Mouse (Mus musculus): ENCODE data around the gene Hoxd11. TPM values are rescaled to one million over a fixed set of nuclear protein-coding genes. Genes with fewer than 3 reads are reported as not detected.

Hoxd11 gene
- polyA plus RNA-seq, 1 experiment, result not detected

DNA sequence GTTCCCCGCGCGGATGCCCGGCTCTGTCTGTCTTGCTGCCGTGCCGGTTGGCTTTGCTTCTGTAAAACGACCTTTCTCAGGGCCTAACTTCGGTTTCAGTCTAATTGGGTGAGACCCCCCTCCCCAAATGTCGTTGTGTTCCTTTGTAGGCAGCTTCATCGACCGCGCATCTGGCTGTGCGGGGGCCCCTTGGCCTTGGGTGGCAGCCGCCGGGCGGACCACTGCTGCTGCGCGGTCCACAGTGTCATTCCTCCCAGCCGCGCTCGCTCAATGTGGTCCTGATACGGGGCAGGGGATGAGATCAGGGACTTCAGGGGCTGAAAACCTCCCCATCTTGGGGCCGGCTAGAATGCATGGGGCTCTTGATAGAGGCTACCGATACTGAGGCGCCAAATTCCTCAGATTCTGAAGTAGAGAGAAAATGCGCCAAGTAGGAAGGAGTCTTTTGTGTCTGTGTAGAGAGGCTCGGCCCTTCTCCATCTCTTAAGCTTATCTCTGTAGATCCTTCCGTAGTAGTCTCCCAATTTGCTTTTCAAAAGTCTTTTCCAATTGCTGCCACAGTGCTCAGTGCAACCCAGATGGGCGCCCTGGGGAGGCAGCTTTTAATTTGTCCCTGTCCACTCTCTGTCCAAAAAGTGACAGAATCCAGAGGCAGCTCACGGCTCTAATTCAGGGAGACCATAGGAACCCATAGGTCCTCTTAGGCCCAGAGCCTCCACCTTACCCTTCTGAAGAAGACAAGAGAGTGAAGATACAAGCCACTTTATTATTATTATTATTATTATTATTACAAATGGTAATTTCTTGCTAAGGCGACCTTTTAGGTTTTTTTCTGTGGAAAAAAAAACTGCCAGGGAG is 8.6 kb downstream of the Hoxd11 start:
- Histone ChIP-seq H3K27ac (ENCODE audit: insufficient read depth, low read length) (no peak overlapping the region), H3K27me3 (ENCODE audit: control insufficient read depth, insufficient read depth, low read length) (peaks cover 60% of the 10 kb centered on the region), H3K4me1 (ENCODE audit: control insufficient read depth, insufficient read depth, insufficient read length) (no peaks in the 10 kb centered on the region), H3K36me3 (ENCODE audit: control insufficient read depth, insufficient read depth, low read length) (no peaks in the 10 kb centered on the region), H3K4me3 (ENCODE audit: extremely low read depth, insufficient read depth, insufficient read length) (no peak overlapping the region)
- 7% methylated on average over 31 of the region's 31 CpGs for WGBS
- TF ChIP-seq CTCF (IDR thresholded peaks at IDR 0.05; ENCODE audit: extremely low read depth, insufficient read depth, insufficient read length, insufficient replicate concordance) (no peak), POLR2A (IDR thresholded peaks at IDR 0.05; ENCODE audit: low read depth, low read length) (no peak)
- DNase-seq (ENCODE audit: low read depth in 1 of 2, low spot score in 2 of 2), result no peak

DNA sequence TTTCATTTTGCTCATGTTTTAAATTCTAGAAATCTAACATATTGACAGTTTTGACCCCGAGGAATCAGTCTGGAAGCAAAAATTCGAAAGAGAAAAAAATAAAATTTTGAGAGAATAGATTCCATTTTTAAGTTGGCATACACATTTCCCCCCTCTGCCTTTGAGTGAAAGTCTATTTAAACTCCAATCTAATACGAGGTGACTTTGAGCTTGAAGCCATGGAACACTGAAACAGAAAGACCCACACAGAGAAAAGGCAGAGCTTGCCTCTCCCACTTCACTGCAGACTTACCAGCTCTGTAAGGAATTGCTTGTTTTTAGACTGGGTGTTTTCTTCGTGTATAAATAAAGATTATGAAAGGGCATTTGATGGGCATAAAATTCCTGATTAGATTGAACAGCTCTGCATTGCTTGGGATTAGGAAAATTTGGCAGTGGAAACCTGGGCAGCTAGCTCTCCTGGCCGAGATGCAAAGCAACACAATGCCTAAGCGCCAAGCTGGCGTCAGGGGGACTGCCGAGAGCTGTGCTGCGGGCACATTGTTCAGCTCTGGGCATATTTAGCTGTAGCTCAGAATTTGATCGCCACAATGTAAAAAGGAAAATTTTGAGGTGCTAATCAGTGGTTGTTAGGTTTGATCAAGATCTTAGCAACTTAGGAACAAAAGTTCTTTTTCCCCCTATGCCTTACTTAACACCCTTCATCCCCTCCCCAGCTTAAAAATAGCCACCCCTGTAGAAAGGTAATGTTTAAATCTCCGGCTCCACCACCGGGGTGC is 9.6 kb downstream of the Hoxd11 start:
- Histone ChIP-seq H3K4me3 (ENCODE audit: extremely low read depth, insufficient read depth, insufficient read length) (no peak overlapping the region), H3K27ac (ENCODE audit: insufficient read depth, low read length) (no peak overlapping the region), H3K27me3 (ENCODE audit: control insufficient read depth, insufficient read depth, low read length) (peaks cover 51% of the 10 kb centered on the region), H3K36me3 (ENCODE audit: control insufficient read depth, insufficient read depth, low read length) (no peaks in the 10 kb centered on the region), H3K4me1 (ENCODE audit: control insufficient read depth, insufficient read depth, insufficient read length) (no peaks in the 10 kb centered on the region)
- no peak for DNase-seq (ENCODE audit: low read depth in 1 of 2, low spot score in 2 of 2)
- TF ChIP-seq CTCF (IDR thresholded peaks at IDR 0.05; ENCODE audit: extremely low read depth, insufficient read depth, insufficient read length, insufficient replicate concordance) (no peak), POLR2A (IDR thresholded peaks at IDR 0.05; ENCODE audit: low read depth, low read length) (no peak)
- WGBS, result 7% methylated on average over 12 of the region's 12 CpGs

DNA sequence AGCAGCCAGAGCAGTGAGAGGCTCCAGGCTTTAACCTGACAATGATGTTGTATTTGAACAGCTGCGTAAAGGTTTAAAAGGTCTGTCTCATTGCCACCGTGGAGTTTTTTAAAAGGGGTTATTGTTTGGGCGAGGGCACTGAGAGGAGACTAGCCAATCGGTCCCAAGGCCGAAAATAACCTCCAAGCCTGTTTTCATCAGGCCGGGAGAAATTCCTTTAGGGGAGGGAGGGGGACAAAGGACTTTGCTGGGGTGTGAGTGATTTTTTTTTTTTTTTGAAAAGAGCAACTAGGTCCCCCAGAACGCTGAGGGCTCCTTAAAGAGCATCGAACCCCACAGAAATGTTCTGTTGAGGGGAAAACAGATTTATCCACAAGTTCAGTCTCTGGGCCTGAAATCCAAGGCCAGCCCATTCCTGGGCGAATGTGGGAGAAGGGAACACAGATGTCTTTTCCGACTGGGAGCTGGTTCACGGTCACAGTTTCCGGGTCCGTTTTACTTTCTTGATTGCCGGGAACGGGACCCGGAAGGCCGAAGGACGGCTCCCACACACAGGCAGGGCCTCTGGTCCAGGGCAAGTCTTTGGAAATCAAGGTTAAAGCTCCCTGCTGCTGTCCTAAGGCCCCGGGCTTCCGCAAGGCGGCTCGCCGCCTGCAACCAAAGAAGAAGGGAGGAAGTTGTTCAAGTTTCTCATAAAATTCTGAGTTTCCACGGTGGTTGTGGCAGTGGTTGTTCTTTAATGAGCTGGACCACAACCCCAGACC is 10.4 kb downstream of the Hoxd11 start:
- DNase-seq (ENCODE audit: low read depth in 1 of 2, low spot score in 2 of 2), result no peak
- Histone ChIP-seq H3K27ac (ENCODE audit: insufficient read depth, low read length) (no peak overlapping the region), H3K27me3 (ENCODE audit: control insufficient read depth, insufficient read depth, low read length) (peaks cover 53% of the 10 kb centered on the region), H3K4me1 (ENCODE audit: control insufficient read depth, insufficient read depth, insufficient read length) (no peaks in the 10 kb centered on the region), H3K36me3 (ENCODE audit: control insufficient read depth, insufficient read depth, low read length) (no peaks in the 10 kb centered on the region), H3K4me3 (ENCODE audit: extremely low read depth, insufficient read depth, insufficient read length) (no peak overlapping the region)
- 4% methylated on average over 24 of the region's 24 CpGs for WGBS
- TF ChIP-seq POLR2A (IDR thresholded peaks at IDR 0.05; ENCODE audit: low read depth, low read length) (no peak), CTCF (IDR thresholded peaks at IDR 0.05; ENCODE audit: extremely low read depth, insufficient read depth, insufficient read length, insufficient replicate concordance) (no peak)

DNA sequence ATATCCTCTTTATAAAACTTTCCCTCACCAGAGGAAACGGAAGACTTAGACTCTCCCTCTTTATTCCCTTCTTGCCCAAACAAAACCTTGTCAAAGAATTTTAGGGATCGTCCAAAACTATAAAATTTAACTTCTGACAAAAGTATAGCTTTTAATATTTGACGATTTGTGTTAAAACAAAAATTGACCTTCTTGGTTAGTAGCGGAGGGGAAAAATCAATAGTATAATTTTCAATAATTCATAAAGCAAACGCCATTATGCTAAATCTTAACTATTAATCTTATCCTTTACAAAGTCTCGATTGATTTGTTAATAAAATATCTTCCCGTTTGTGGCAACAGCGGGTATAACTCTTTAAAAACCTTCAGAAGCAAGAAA is 11.0 kb downstream of the Hoxd11 start:
- Histone ChIP-seq H3K27ac (ENCODE audit: insufficient read depth, low read length) (no peak overlapping the region), H3K4me1 (ENCODE audit: control insufficient read depth, insufficient read depth, insufficient read length) (no peaks in the 10 kb centered on the region), H3K27me3 (ENCODE audit: control insufficient read depth, insufficient read depth, low read length) (peaks cover 54% of the 10 kb centered on the region), H3K36me3 (ENCODE audit: control insufficient read depth, insufficient read depth, low read length) (no peaks in the 10 kb centered on the region), H3K4me3 (ENCODE audit: extremely low read depth, insufficient read depth, insufficient read length) (no peak overlapping the region)
- no peak for TF ChIP-seq CTCF (IDR thresholded peaks at IDR 0.05; ENCODE audit: extremely low read depth, insufficient read depth, insufficient read length, insufficient replicate concordance)
- 11% methylated on average over 8 of the region's 8 CpGs for WGBS
- no peak for DNase-seq (ENCODE audit: low read depth in 1 of 2, low spot score in 2 of 2)

DNA sequence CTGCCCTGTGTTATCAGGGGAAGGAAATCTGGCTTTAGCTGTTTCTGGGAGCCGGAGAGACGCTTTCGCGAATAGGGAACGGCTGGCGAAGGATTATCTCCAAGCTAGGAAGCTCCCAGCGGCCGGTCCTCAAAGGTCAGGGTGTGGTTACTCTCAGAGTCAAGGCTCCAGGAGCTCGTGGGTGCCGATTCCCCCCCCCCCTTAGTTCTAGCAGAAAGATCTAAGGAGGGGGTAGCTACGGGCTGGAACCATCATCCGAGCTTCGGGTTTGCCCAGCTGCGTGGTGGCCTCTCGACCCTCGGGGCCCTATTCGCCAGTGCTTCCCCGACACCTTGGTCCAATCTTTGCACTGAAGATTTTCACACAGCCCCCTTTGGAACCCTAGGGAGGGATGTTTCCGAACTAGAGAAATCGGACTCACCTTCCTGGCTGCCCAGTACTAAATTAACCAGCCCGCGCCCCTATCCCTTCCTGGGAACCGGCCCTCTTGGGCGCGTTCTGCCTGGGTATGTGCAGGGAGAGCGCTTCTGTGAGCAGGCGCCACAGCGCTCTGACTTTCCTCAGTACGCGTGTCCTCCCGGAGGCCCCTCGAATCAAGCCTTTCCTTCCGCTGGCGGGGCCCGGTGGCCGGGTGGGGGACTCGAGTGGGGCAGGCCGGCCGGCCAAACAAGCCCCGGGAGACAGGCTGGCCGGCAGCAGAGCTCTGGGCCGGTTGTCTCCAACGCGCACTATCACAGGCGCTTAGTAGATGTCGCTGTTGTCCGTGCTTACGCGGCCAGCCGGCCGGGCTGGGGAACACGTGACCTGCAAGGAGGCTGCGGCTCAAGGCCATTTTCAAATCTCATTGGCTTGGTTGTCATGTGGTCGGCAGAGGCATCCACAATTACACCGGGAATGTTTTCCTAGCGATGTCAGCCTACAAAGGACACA is 11.9 kb downstream of the Hoxd11 start, which contains the start of gene Hoxd10:
Hoxd10 (plus strand) TSS at position 903 of the 930 bp plus-strand sequence.
- DNase-seq (ENCODE audit: low read depth in 1 of 2, low spot score in 2 of 2), result no peak
- H3K4me3 ChIP-seq (ENCODE audit: extremely low read depth, insufficient read depth, insufficient read length), result no peak within 1 kb of the TSS
- H3K36me3 ChIP-seq (ENCODE audit: control insufficient read depth, insufficient read depth, low read length), result no peaks in the 10 kb centered on the region
- no peak within 1 kb of the TSS for H3K27ac ChIP-seq (ENCODE audit: insufficient read depth, low read length)
- WGBS, result 10% methylated on average over 56 of the region's 56 CpGs
- no peaks in the 10 kb centered on the region for H3K4me1 ChIP-seq (ENCODE audit: control insufficient read depth, insufficient read depth, insufficient read length)
- no peak for TF ChIP-seq POLR2A (IDR thresholded peaks at IDR 0.05; ENCODE audit: low read depth, low read length)
- no peak for TF ChIP-seq CTCF (IDR thresholded peaks at IDR 0.05; ENCODE audit: extremely low read depth, insufficient read depth, insufficient read length, insufficient replicate concordance)
- H3K27me3 ChIP-seq (ENCODE audit: control insufficient read depth, insufficient read depth, low read length), result peaks cover 59% of the 10 kb centered on the region
